In genomic region chr6:24955946-24956585, GRCm38 (mm10) we compare ENCODE assay signal across 8 mouse cellular contexts. TPM values are rescaled to one million over a fixed set of nuclear protein-coding genes. Genes with fewer than 3 reads are reported as not detected.
DNase-seq lines count a peak whose midpoint lies in the region; ATAC-seq and TF ChIP-seq lines count a peak whose summit lies in the region.

Gene Tmem229a (minus strand): TSS chr6:24956297.

- peak within 1 kb of the TSS; percentile 74 for H3K9ac ChIP-seq in midbrain, embryonic 15.5 days

- under 1% methylated on average over 39 of the region's 46 CpGs for WGBS in midbrain, embryonic 15.5 days

- no peaks in the 10 kb centered on the region for H3K36me3 ChIP-seq in midbrain, embryonic 15.5 days (replicated peaks)

- no peaks in the 10 kb centered on the region for H3K27me3 ChIP-seq in midbrain, embryonic 15.5 days (replicated peaks)

- DNase-seq in gastrocnemius, adult 2 months: peak; percentile 65
- DNase-seq in gastrocnemius, adult 18-20 months (ENCODE audit: low spot score): no peak
- DNase-seq in embryo, embryonic 10.5 days (ENCODE audit: low spot score): peak; percentile 70
- peak; percentile 39 to 48 for DNase-seq in gastrocnemius, postnatal 4 days (ENCODE audit: low spot score in 2 of 2)
- DNase-seq in kidney, adult 11 months: peak; percentile 77
- DNase-seq in left cerebral cortex, postnatal 25 days (ENCODE audit: low spot score in 2 of 2): peak; percentile 68 to 79
- peak; percentile 46 for DNase-seq in testis, postnatal 10 days (ENCODE audit: low spot score)

- peak within 1 kb of the TSS; percentile 88 for H3K4me2 ChIP-seq in midbrain, embryonic 15.5 days

- H3K4me3 ChIP-seq in gastrocnemius, adult 2 months: peak within 1 kb of the TSS; percentile 64
- peak within 1 kb of the TSS; percentile 88 for H3K4me3 ChIP-seq in midbrain, embryonic 15.5 days

- H3K27ac ChIP-seq in gastrocnemius, adult 2 months: peak within 1 kb of the TSS; percentile 53
- H3K27ac ChIP-seq in midbrain, embryonic 15.5 days: peak within 1 kb of the TSS; percentile 94

- H3K9me3 ChIP-seq in midbrain, embryonic 15.5 days: no peaks in the 10 kb centered on the region

- peaks cover 9% of the 10 kb centered on the region; the same call in 1 of the 2 replicates for H3K4me1 ChIP-seq in midbrain, embryonic 15.5 days

- peak; percentile 91 for ATAC-seq in midbrain, embryonic 15.5 days (replicated peaks)

- TF ChIP-seq CTCF in gastrocnemius, adult 2 months (IDR thresholded peaks at IDR 0.05): no peak

- intact Hi-C loops in gastrocnemius, adult 2 months (cut with DNase I): no loop called here
- intact Hi-C loops in left cerebral cortex, postnatal 25 days (cut with DNase I): loop anchor here (2.0 to 10.0 kb wide), 3 partner anchors 37 to 291 kb away; partner anchors contain the start of gene Wasl

RNA-seq across cellular contexts. Expression of gene Tmem229a, which starts in this region (rescaled TPM):
- under 1 TPM; 0.06 to 0.23 TPM for total RNA-seq in gastrocnemius, adult 2 months (2021)
- total RNA-seq in gastrocnemius, adult 18-20 months (2021): under 1 TPM; 0.11 to 0.24 TPM
- total RNA-seq in gastrocnemius, postnatal 4 days (2021): under 1 TPM; 0.83 to 0.91 TPM
- 10 to 100 TPM; 41.0 to 42.0 TPM for total RNA-seq in left cerebral cortex, postnatal 25 days (2021)
- polyA plus RNA-seq in midbrain, embryonic 15.5 days (2015; fragmentation: Nextera tagmentation; extraction: Ambion mirVana): 3.2 and 3.8 TPM in 2 replicates

Comparison
In these comparisons a context has a peak if more than half of its experiments do, and no peak if none do; other contexts are left out.
1. RNA of gene Tmem229a (total RNA-seq): 41.0 to 42.0 TPM in left cerebral cortex, postnatal 25 days; 0.83 to 0.91 TPM in gastrocnemius, postnatal 4 days, 0.11 to 0.24 TPM in gastrocnemius, adult 18-20 months and 0.06 to 0.23 TPM in gastrocnemius, adult 2 months; every median in the first group is over 10 times any median in the second.
2. Peak in DNase-seq, H3K4me3 ChIP-seq and H3K27ac ChIP-seq in gastrocnemius, adult 2 months; RNA of the gene not detected or under 1 TPM.
3. Peak in DNase-seq in gastrocnemius, postnatal 4 days; RNA of the gene not detected or under 1 TPM.